Mouse (Mus musculus) lung, postnatal 0 days (tissue): ENCODE data around the gene Krt82. TPM values are rescaled to one million over a fixed set of nuclear protein-coding genes. Genes with fewer than 3 reads are reported as not detected.
A peak's percentile ranks its signal among the peaks of the same experiment; 100 is the strongest.
"Not testable (repeated sequence)": the region's sequence is repeated elsewhere in the genome, so short reads cannot be mapped to it uniquely, and the experiment has no call there.

Experiments
- ATAC-seq: fragments of 200-750 bp; cut with Nextera tagmentation; 2 replicates; pipeline ENCODE4 v1.8.0; 2017; ENCODE audit warnings: moderate library complexity
- DNase-seq: peaks from one replicate; pipeline ENCODE4 v3.0.0-alpha.2; 2016; ENCODE audit warnings: low spot score
- H3K27ac ChIP-seq: fragments of 300-500 bp; sonication (generic); 2 replicates; pipeline ENCODE4 v1.5.1; 2014; ENCODE audit warnings: antibody characterized with exemption, mild to moderate bottlenecking, low read length, mixed read lengths
- H3K27me3 ChIP-seq: fragments of 300-500 bp; sonication (generic); replicated peaks from 2 replicates; pipeline ENCODE4 v1.6.1; 2014; ENCODE audit warnings: low read length, mixed read lengths; ENCODE audit not compliant: insufficient read depth
- H3K36me3 ChIP-seq: fragments of 300-500 bp; sonication (generic); 2 replicates; pipeline ENCODE4 v1.6.1; 2014; ENCODE audit warnings: low read length, mixed read lengths; ENCODE audit not compliant: insufficient read depth
- H3K4me1 ChIP-seq: fragments of 300-500 bp; sonication (generic); 2 replicates; pipeline ENCODE4 v1.6.1; 2014; ENCODE audit warnings: antibody characterized with exemption, low read depth, low read length, mixed read lengths; ENCODE audit not compliant: insufficient read depth
- H3K4me2 ChIP-seq: fragments of 300-500 bp; sonication (generic); replicated peaks from 2 replicates; pipeline ENCODE4 v1.6.1; 2014; ENCODE audit warnings: low read depth, mild to moderate bottlenecking, low read length, moderate library complexity, mixed read lengths
- H3K4me3 ChIP-seq: fragments of 300-500 bp; sonication (generic); 2 replicates; pipeline ENCODE4 v1.5.1; 2014; ENCODE audit warnings: low read depth, low read length
- H3K9ac ChIP-seq: fragments of 300-500 bp; sonication (generic); replicated peaks from 2 replicates; pipeline ENCODE4 v1.6.1; 2014; ENCODE audit warnings: low read depth, mild to moderate bottlenecking
- H3K9me3 ChIP-seq: fragments of 300-500 bp; sonication (generic); 2 replicates; pipeline ENCODE4 v1.6.1; 2016; ENCODE audit warnings: low read length, mixed read lengths
- CTCF ChIP-seq: IDR thresholded peaks from 2 replicates; pipeline ENCODE4 v1.5.1; 2016; ENCODE audit warnings: antibody characterized with exemption, mild to moderate bottlenecking
- EP300 ChIP-seq: IDR thresholded peaks from 2 replicates; pipeline ENCODE4 v1.6.1; 2016; ENCODE audit warnings: antibody characterized with exemption, mild to moderate bottlenecking, control low read depth
- WGBS: fragments of 180-500 bp; shearing (Covaris S2); extraction: QIAGEN DNeasy Blood & Tissue Kit; methylation state at CpG from one replicate; pipeline ENCODE4 v1.1.7; 2014; 5-methylcytosine and 5-hydroxymethylcytosine counted together
- polyA plus RNA-seq: library from polyadenylated mRNA; unstranded; fragments of >200 nt; fragmentation: Nextera tagmentation; extraction: Ambion mirVana; gene quantifications from 2 replicates; pipeline ENCODE4 v1.2.1, GENCODE M21; 2015

Krt82 gene
- polyA plus RNA-seq, 1 experiment from 2014 or later, result not detected

GRCm38 (mm10) chr15:101532720-101533119 is 17.7 kb downstream of the Krt82 start, which contains the start of gene Krt84:
Gene Krt84 (minus strand): TSS chr15:101532820.
- 80% methylated on average over 7 of the region's 7 CpGs for WGBS
- no peak for TF ChIP-seq EP300
- TF ChIP-seq CTCF, result no peak
- no peaks in the 10 kb centered on the region for H3K9me3 ChIP-seq
- no peak for ATAC-seq
- H3K27me3 ChIP-seq, result no peaks in the 10 kb centered on the region
- H3K4me2 ChIP-seq, result no peak within 1 kb of the TSS
- H3K27ac ChIP-seq, result no peak within 1 kb of the TSS
- H3K9ac ChIP-seq, result no peak within 1 kb of the TSS
- H3K36me3 ChIP-seq, result no peaks in the 10 kb centered on the region
- no peaks in the 10 kb centered on the region for H3K4me1 ChIP-seq
- no peak within 1 kb of the TSS for H3K4me3 ChIP-seq
- DNase-seq, result no peak

GRCm38 (mm10) chr15:101522556-101523232 is 27.8 kb downstream of the Krt82 start:
- no peak overlapping the region for H3K27ac ChIP-seq

GRCm38 (mm10) chr15:101519792-101520191 is 30.7 kb downstream of the Krt82 start:
- H3K27me3 ChIP-seq, result no peaks in the 10 kb centered on the region
- H3K4me1 ChIP-seq, result no peaks in the 10 kb centered on the region
- H3K4me2 ChIP-seq, result no peak overlapping the region
- H3K4me3 ChIP-seq, result no peak overlapping the region
- WGBS, result 10% methylated on average over 2 of the region's 2 CpGs
- no peak overlapping the region for H3K27ac ChIP-seq
- peak; percentile 88 for DNase-seq
- H3K36me3 ChIP-seq, result no peaks in the 10 kb centered on the region
- no peak for ATAC-seq
- H3K9ac ChIP-seq, result no peak overlapping the region
- H3K9me3 ChIP-seq, result no peaks in the 10 kb centered on the region
- TF ChIP-seq CTCF (peak; percentile 91), EP300 (no peak)

More at GRCm38 (mm10) chr15:101522556-101523232, 27.8 kb downstream of the Krt82 start:
- no peak overlapping the region for H3K4me2 ChIP-seq
- no peak overlapping the region for H3K9ac ChIP-seq
- WGBS, result 63% methylated on average over 4 of the region's 4 CpGs
- H3K4me1 ChIP-seq, result no peaks in the 10 kb centered on the region
- no peaks in the 10 kb centered on the region for H3K27me3 ChIP-seq
- no peaks in the 10 kb centered on the region for H3K9me3 ChIP-seq
- no peak overlapping the region for H3K4me3 ChIP-seq
- ATAC-seq, result no peak
- DNase-seq, result no peak
- no peak for TF ChIP-seq EP300
- no peak for TF ChIP-seq CTCF
- H3K36me3 ChIP-seq, result no peaks in the 10 kb centered on the region

- not testable (repeated sequence) for H3K9ac ChIP-seq, H3K27me3 ChIP-seq, H3K36me3 ChIP-seq, H3K4me2 ChIP-seq, DNase-seq, H3K27ac ChIP-seq, H3K4me3 ChIP-seq, H3K9me3 ChIP-seq, H3K4me1 ChIP-seq, ATAC-seq
- WGBS, result 61% methylated on average over 2 of the region's 2 CpGs
These were observed 33.3 kb downstream of the Krt82 start, which contains the start of gene Gm49425 for GRCm38 (mm10) chr15:101517161-101517560. Gene Gm49425 (minus strand): TSS chr15:101517261.

- no peak overlapping the region for H3K9ac ChIP-seq
- H3K9me3 ChIP-seq, result no peaks in the 10 kb centered on the region
- H3K4me3 ChIP-seq, result no peak overlapping the region
- no peak for TF ChIP-seq EP300
- TF ChIP-seq CTCF, result no peak
- H3K4me2 ChIP-seq, result no peak overlapping the region
- DNase-seq (peak; percentile 50), ATAC-seq (peak; percentile 56)
- WGBS, result 52% methylated on average over 9 of the region's 9 CpGs
- H3K27ac ChIP-seq, result no peak overlapping the region
- H3K36me3 ChIP-seq, result no peaks in the 10 kb centered on the region
- no peaks in the 10 kb centered on the region for H3K4me1 ChIP-seq
- H3K27me3 ChIP-seq, result no peaks in the 10 kb centered on the region
These were observed 42.2 kb downstream of the Krt82 start for GRCm38 (mm10) chr15:101508247-101508646.

- 44% methylated on average over 14 of the region's 14 CpGs for WGBS
- no peak for TF ChIP-seq EP300
- TF ChIP-seq CTCF, result no peak
- Histone ChIP-seq H3K9me3 (no peaks in the 10 kb centered on the region), H3K27ac (no peak overlapping the region), H3K4me1 (no peaks in the 10 kb centered on the region), H3K9ac (no peak overlapping the region), H3K4me2 (no peak overlapping the region), H3K27me3 (no peaks in the 10 kb centered on the region), H3K36me3 (no peaks in the 10 kb centered on the region), H3K4me3 (no peak overlapping the region)
- DNase-seq (no peak), ATAC-seq (no peak)
These were observed 43.3 kb downstream of the Krt82 start for GRCm38 (mm10) chr15:101506896-101507758.
